Mouse (Mus musculus): ENCODE results near the gene Htr5a.

Htr5a gene

GRCm38 (mm10) chr5:27841701-27842295 is at the start of gene Htr5a:
TSS of gene Htr5a (plus strand) at chr5:27842149.
- no peak for DNase-seq (ENCODE audit: low spot score in 2 of 2)

DNA sequence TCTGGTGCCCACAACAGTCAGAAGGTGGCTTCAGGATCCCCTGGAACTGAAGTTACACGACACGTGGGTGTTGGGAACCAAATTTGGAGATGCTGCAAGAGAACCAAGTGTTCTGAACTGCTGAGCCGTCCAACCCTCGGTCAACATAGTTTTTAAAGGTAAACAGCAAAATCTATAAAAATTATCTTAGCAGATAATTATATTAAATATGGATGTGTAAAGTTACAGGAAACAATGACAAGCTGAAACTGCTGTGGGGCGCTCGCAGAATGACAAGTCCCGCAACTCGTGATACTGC is 49.8 kb upstream of the Htr5a start:
- DNase-seq (ENCODE audit: low spot score in 2 of 2) = no peak

DNA sequence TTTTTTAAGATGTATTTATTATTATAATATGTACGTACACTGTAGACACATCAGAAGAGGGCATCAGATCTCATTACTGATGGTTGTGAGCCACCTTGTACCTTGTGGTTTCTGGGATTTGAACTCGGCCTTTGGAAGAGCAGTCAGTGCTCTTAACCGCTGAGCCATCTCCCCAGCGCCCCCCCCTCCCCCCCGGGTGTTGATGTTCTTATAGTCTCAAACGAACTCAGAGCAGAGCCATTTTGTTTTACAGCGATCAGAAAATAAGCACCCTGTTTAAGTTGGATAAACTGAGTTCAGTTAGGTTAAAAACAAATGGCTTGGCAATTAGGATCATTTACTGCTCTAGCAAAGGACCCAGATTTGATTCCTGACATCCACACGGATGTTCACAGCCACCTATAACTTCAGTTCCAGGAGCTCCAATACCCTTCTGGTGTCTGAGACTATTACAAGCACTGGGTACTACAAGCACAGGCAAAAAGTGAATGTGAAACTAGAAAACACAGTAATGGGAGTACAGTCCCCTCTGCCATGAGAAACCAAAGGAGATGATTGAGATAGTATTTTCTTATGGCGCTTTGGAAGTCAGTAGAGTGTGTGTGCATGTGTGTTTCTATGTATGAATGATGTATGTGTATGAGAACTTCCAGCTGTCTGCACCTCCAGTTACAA is 49.3 kb upstream of the Htr5a start:
- DNase-seq (ENCODE audit: low spot score in 2 of 2) = no peak

- DNase-seq (ENCODE audit: low spot score in 2 of 2) = peak; percentile 66 to 76
Observed at GRCm38 (mm10) chr5:27793923-27794322, 48.0 kb upstream of the Htr5a start.

GRCm38 (mm10) chr5:27814282-27814681 is 27.7 kb upstream of the Htr5a start:
- DNase-seq (ENCODE audit: low spot score in 2 of 2) = no peak

DNA sequence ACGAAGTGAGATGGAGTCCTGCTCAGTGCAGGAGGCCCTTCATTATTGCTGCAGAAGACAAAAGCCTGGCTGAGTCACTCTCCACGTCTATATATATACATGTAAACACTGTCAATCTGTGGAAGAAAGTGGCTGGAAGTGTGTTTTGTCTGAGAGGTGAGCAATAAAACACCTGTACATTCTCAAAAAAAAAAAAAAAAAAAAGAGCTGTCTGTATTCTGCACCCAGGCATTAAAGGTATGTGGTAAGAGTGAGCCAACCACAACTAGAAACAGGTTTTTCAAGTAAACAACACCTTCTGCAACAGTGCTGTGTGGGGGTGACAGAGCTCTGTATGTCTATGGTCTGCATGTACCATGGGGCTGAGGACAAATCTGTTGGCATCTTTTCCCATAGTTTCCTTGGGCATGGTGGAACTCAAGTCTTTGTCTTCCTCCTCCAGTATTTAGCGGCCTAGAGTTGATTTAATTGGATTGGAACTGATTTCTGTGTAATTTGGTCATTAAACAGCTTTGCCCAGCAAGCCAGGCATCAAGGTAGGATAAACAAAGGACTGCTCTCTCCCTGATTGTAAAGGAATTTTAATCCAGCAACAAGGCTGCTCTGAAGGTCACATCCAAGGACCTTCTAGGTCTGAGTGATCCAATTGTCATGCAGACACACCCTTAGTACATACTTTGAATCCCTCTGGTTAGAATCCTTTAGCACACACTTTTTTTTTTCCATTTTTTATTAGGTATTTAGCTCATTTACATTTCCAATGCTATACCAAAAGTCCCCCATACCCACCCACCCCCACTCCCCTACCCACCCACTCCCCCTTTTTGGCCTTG is 22.9 kb upstream of the Htr5a start:
- no peak for DNase-seq (ENCODE audit: low spot score in 2 of 2)

DNA sequence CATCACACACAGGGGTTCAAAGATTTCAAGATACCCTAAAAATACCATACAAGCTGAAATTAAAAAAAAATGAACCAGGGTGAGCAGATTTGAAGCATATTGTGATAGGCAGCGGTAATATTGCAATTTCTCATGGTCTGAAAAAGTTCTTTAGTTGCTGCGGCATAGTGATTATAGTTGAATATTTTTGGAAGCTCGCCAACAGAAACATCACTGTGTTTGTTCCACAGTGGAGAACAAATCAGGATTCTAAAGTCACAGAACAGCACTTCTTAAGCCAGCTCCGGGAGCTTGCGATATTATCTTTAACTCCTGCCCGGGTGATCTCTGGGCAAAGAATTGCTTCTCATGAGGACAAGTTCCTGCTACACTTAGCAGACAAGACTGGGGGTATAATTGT is 20.8 kb upstream of the Htr5a start:
- DNase-seq (ENCODE audit: low spot score in 2 of 2) = no peak

GRCm38 (mm10) chr5:27827971-27828370 is 14.0 kb upstream of the Htr5a start:
- DNase-seq (ENCODE audit: low spot score in 2 of 2) = no peak

DNA sequence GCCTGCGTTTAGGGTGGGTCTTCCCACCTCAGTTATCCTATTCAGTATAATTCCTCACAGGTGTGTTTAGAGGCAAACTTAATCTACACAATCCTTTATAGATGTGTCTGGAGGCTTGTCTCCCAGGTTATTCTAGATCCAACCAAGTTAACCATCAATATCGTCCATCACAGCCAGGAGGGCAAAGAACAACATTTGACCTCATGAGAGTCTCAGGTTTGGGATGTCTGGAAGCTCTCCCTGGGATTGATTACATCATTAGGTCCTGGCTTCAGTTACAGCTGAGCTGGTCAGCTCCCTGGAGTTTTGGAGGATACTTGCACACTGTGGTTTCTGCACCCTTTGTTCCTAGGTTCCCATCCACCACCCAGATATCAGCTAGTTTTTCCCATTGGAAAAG is 6.9 kb upstream of the Htr5a start:
- DNase-seq (ENCODE audit: low spot score in 2 of 2) = no peak

DNA sequence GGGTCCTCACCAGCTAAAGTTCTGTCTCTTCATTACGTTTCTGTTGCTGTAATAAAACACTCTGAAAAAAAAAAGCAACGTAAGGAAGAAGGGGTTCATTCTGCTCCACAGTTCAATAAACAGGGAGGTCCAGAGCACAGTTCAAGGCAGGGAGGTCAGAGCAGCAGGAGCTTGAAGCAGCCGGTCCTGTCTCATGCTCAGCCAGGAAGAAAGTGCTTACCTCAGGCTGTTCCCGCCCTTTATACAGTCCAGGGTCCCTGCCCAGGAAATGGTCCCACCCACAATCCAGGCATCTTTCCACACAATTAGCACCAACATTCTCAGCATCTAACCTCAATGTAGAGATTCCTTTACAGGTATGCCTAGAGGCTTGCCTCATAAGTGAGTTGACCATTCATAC is 3.9 kb upstream of the Htr5a start:
- DNase-seq (ENCODE audit: low spot score in 2 of 2) = no peak

GRCm38 (mm10) chr5:27842671-27843320 is 847 bp downstream of the Htr5a start:
- no peak for DNase-seq (ENCODE audit: low spot score in 2 of 2)

- no peak for DNase-seq (ENCODE audit: low spot score in 2 of 2)
Observed at GRCm38 (mm10) chr5:27846979-27847378, 5.0 kb downstream of the Htr5a start.

GRCm38 (mm10) chr5:27854290-27854689 is 12.3 kb downstream of the Htr5a start:
- DNase-seq (ENCODE audit: low spot score in 2 of 2) = no peak

GRCm38 (mm10) chr5:27855726-27856125 is 13.8 kb downstream of the Htr5a start:
- no peak for DNase-seq (ENCODE audit: low spot score in 2 of 2)

DNA sequence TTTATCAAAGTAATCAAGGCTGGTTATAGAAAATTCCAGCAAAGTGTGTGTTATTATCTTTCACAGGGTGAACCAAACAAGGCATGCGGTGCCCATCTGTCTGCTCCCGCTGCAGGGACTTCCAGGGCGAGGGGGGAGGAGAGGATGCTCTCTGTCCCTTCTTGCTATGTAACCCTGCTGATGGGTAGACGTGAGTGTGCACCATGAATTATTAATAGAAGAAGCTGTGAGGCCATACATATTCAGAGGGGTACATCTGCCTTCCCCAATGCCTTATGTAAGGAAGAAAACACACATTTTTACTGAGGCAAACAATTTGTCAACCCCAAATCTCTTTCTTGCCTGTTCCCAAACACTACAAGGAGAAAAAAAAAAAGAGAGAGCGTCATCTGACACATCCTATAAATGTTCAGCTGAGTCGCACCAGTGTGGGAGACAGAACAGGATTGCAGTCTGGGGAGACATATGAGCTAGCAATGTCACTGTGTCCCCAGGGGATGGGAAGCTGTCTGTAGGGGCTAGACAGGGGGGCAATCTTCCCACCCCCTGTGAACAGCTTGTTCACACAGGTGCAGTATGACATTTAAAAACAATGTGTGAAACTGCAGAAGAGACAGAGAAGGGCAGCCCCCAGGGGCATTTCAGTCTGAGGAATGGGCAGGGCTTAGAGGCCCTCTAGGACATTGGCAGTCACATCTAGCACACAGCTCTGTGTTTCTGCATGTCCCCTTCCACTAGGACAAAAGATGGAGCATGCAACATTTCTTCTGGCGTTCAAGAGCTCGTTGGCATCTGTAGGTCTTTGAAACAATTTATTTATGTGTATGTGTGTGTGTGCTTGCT is 31.5 kb downstream of the Htr5a start:
- DNase-seq (ENCODE audit: low spot score in 2 of 2) = no peak

- no peak for DNase-seq (ENCODE audit: low spot score in 2 of 2)
Observed at GRCm38 (mm10) chr5:27874211-27874610, 32.3 kb downstream of the Htr5a start.

DNA sequence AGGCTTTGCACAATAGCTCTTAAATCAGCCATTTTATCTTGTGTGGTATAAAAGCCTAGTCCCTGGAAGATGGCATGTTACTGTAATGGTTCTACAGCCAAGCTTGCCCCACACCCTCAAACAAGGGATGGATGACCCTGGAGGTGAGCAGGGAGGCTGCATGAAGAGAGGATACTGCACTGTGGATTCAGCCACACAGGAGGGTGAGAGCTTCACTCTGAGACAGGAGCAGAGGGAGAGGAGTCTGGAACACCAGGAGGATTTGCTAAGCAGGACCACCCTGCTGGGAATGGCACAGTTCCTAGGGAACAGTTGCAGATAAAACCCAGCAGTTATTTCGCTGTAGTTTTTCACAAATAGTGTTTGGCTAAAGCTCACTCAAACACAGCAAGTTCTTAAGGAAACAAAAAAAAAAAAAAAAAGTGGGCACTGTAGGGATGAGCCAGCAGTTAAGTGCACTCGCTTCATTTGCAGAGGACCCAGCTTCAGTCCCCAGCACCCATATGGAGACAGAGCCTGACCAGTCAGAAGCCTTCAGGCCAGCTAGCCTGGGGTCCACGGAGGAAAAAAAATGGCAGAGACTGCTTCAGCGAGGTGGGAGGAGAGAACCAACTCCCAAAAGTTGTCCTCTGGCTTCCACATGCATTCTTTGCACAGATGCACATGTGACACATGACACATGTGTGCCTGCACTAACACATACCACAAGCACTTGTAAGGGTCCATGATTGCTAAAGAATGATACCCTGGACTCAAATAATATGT is 33.6 kb downstream of the Htr5a start:
- DNase-seq (ENCODE audit: low spot score in 2 of 2) = no peak

DNA sequence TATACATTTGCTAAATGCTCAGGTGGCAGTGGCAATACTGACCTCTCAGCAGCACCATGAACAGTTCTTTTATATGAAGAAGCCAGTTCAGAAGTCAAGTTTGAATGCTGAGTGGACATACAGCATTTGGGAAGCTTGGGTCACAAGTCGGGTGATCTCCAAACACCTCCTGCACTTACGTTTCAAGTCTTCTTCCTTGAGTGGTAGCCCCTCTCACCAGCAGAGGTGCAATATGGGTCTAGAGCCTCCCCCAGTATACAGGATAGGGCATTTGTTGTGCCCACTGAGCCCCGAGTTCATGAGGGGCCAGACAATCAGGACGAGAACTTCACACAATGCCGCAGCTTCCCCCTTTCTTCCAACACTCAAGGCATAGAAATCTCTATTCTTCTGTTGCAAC is 36.4 kb downstream of the Htr5a start:
- DNase-seq (ENCODE audit: low spot score in 2 of 2) = no peak

- no peak for DNase-seq (ENCODE audit: low spot score in 2 of 2)
Observed at GRCm38 (mm10) chr5:27879726-27880125, 37.8 kb downstream of the Htr5a start.

DNA sequence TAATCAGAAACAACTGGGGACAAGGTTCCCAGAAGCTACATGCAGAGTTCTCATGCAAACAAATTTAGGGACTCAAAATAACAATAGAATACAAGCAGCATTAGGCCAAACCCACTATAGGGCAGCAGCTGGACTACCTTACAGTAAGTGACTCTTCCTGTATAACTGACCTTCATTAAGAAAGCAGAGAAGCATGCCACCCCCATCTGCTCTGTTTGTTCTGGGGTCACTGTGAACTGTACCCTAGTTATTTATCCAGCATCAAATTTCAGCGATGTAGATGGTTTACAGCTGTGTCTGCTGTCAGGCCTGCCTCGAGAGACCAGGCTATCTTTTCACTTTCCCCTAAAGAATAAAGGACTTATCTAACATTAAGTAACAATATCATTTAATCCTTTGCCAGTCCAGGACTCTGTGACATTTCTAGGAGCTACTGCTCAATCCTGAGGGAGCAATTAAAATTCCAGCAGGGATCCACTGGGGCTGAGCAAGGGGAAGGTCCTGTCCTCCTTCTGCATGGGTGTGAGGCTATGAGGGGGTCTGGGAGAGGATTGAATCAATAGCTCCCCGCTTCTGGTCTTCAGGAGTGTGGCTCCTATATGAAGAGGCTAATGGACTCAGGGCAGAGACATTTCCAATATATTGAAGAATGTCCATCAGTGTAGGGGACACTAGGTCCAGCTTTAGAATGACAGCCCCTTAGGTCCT is 38.5 kb downstream of the Htr5a start:
- no peak for DNase-seq (ENCODE audit: low spot score in 2 of 2)

All from spleen, postnatal 14 days (tissue).